Mouse (Mus musculus): ENCODE data around the gene Nav2.

Gene Nav2

DNA sequence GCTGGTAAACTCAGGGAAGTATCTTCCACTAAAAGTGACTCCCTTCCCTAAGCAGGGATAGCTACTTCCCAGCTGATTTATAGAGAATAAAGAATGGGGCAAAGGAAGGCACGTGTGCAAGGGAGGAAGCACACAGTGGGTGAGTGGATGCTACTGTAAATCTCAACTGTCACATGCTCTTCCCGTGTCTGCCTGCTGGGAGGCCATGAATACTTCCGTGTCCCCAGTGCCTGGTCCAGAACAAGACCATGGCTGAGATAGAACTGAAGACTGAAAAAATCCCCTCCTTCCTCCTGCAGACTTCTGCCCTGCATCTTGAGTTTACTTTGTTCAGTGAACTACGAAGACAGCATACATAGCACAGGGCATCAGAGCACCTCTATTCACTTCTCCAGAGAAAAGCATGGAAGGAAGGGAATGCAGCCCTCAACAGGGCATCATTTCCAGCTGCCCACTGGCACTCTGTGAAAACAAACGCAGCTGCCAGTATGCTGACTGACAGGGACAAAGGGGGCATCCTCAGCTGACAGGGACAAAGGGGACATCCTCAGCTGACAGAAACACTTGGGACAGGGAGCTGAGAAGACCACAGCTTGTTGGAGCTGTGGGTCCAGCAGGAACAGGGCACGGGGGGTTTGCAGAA, 138.0 kb downstream of the Nav2 start:
- in situ Hi-C loops (cut with MseI, MboI), result no loop called here

DNA sequence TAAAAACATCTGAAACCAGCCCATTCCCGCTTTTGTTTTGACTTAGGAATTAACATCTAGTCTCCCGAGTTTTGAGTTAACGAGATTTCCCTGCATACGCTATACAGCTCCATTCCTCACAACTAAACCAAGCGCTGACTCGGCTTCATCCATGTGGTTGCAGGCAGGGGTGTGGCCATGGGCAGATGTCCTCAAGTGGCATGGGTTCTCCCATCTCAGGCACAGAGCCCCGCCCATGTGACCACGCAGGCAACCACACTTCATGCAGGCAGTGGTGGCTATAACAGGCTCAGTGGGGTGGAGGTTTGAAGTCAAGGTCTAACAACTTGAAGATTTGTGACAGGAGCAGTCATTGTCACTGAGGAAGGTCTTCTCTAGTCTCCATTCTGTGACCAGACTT, 138.8 kb downstream of the Nav2 start:
- in situ Hi-C loops (cut with MseI, MboI), result no loop called here

- in situ Hi-C loops (cut with MseI, MboI), result no loop called here
These were observed 144.5 kb downstream of the Nav2 start for GRCm38 (mm10) chr7:49052871-49053618.

DNA sequence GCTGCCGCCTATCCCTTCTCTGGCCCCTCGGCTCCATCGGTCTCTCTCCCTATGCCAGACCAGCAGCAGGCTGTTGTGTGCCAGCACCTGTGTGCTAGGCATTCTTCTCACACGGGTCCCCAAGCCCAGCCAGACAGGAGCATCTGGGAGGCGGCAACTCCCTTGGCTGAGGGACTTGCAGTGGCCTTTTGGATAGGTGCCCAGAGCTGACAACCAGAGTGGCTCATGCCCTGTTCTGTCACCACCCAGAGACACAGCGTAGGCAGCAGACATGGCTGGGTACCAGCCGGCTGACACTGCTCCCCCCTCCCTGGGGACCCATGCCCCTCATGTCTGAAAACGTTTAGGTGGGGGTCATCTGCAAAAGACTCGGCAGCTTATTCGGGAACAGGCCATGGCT, 146.8 kb downstream of the Nav2 start:
- in situ Hi-C loops (cut with MseI, MboI), result no loop called here

DNA sequence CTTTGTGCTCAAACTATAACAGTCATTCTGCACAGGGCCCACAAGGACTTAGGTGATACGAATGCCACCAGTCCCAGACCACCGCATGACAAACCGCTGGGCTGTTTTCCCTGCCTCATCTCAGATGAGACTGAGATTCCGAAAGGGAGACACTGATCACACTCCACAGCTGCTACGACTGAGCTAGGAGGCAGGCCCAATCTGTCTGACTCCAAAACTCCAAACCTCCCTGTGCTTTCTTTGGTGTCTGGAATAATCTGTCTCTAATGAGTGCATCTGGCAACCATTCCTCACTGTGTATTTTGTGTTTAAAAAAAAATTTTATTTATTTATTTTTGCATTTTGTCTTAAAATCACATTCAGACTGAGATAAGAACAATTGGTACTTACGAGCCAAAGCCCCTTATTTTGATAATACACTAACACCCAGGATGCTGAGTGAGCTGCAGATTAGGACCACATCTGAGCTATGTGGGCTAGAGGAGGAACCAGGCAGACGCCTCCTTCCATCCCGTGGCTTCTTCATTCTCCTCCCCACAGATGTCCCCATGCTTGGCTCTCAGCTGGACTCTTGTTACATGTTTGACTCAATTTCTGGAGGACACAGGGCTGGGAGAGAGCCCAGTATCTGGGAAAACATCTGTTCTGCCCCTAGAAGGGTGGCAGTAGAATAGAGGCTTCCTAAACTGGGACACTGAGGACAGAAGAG, 149.9 kb downstream of the Nav2 start:
- in situ Hi-C loops (cut with MseI, MboI), result no loop called here

DNA sequence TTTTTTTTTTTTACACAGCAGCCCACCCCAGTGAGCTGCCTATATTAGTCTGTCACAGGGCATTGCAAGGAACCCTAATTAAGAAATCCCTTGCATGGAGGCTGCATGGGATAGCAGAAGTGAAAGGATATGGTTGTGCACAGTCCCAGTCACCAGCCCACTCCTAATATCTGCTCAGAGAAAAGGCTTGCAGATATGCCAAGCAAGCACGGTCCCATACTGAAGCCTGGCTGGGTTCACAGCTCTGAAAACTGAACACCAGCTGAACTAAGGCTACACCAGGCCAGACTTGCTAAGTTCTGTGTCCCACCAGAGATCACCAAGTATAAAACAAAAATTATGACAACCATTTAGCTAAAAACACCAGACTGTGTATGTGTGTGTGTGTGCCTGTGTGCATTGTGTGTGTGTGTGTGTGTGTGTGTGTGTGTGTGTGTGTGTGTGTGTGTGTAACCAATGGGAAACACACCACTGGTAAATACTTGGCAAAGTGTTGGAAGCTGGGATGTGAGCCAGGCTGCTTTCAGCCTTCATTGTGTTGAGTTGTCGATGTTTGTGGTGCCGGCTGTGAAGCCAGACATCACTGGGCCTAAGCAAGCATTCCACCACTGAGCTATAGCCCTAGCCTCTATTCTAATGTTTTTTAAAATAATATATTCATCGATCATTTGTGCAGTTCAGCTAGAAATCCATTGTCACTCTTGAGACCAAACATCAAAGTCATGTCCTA, 156.4 kb downstream of the Nav2 start:
- in situ Hi-C loops (cut with MseI, MboI), result no loop called here

DNA sequence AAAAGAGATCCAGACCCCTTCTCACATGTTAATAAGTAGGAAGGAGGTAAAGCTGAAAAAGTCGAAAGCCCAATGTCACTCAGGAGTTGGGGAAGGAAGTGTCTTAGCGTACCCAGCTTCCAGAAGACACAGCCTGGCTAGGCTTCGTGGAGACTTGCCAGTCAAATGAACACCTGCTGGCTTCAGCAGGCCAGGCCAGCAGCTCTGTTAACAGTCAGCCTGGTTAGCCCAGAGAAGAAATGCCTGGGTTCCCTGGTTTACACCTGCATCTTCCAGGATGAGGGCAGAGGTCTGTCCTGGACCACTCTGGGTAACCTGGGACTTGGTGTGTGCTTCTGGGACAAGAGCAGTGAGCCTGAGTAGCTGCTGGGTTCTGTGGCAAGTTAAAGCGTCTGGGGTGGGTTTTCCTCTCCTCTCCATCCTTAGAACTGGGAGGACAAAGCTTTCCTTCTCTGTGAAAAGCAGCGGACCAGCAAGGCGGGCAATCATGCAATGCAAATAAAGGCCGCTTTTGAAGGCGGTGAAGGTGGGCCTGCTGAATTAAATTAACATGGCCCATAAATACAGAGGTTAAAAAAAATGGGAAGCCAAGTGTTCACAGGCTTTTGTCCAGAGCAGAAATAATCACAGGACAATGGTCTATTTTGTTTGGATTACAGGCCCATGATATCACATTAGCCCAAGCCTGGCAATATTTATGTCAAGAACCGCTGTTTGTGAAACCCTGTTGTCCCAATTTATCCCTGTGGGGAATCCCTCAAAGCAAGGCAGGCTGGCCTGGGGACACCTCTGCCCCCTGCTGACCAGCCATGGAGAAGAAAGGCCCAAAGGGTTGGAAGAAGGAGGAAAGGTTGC, 157.3 kb downstream of the Nav2 start:
- in situ Hi-C loops (cut with MseI, MboI), result no loop called here

DNA sequence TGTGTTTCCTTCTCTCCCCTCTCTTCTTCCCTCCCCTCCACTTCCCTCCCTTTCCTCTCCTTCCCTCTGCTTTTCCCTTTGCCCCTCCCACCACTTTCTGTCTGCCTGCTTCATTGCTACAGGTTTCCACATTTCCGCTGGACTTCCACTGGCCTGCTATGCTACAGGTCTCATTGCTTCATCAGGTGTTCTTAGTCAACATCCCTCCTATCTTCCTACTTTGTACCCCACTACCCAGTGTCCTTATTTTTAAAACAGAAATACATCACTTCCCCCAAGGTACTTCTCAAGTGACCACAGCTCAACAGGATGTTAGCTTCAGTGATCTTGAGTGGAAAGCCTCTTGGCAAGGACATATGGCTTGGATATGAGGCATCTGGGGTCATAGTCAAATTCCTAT, 158.3 kb downstream of the Nav2 start:
- in situ Hi-C loops (cut with MseI, MboI), result no loop called here

DNA sequence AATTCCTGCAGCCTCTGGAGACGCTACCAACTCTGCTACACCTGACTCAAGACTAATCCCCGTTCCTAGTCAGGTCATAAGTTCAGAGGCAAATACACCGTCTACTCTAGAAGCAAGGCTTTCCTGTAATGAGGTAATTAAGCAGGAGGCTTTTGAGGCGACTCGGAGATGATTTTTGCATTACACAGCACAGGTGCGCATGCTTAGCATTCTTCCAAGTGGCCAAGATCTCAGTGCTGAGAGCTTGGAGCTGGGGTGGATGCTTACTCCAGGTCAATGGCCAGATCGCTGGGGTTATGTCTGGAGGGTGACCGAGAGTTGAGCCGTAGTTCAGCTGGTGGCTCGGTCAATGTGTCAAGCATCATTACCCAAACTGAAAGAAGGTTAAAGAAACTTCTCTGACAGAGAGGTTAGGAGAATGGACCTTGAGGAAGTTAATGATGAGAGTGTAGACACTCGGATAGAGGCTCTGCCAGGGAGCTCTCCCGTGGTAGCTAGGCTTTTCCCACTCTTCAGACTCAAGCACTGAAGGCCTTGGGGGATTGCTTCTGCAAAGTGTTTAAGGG, 161.0 kb downstream of the Nav2 start:
- in situ Hi-C loops (cut with MseI, MboI), result no loop called here

GRCm38 (mm10) chr7:49070621-49071020, 162.1 kb downstream of the Nav2 start:
- in situ Hi-C loops (cut with MseI, MboI), result no loop called here

- in situ Hi-C loops (cut with MseI, MboI), result no loop called here
These were observed 162.6 kb downstream of the Nav2 start for GRCm38 (mm10) chr7:49071141-49071567.

DNA sequence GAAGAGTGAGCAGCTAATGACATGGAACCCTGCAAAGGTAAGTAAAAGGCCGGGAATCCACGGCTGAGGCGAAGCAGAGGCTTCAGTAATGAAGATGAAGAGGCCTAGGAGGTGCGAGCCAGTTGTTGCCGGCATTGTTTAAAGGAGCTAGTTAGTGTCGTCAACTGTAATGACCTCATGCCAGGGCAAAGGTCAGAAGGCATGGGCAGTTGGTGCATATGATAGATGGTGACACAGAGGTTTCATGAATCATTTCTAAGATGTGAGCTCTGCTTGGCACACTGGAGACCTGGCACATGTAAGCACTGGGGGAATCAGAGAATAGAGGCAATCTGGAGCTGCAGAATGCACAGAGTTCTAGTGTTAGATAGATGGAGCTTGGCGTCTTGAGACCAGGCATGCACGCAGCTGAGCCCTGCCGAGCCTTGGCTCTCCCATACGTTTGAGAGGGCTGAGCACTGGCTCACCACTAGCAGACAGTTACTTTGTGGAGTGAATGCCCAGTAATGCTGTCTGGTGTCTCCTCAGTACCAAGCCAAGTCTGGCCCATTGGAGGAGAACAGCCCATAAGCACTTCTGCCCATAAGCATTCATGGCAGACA, 166.9 kb downstream of the Nav2 start:
- in situ Hi-C loops (cut with MseI, MboI), result no loop called here

DNA sequence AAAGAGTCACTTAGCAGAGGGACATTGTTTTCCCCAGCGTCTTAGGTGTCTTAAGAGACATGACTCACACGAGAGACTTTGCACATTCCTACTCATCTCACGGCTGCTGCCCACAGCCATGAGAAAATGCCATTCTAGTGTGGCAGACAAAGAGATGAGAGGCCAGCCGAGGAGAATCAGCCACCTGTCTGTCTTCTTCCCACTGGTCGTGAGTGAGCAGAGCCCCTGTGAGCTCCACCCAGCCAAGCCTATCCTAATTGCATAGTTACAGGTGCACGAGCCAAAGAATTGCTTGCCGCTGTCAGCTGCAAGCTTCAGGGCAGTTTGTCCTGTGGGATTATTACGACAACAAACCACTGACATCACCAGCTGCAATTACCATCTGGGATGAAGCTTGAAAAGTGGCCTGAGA, 167.8 kb downstream of the Nav2 start:
- in situ Hi-C loops (cut with MseI, MboI), result no loop called here

DNA sequence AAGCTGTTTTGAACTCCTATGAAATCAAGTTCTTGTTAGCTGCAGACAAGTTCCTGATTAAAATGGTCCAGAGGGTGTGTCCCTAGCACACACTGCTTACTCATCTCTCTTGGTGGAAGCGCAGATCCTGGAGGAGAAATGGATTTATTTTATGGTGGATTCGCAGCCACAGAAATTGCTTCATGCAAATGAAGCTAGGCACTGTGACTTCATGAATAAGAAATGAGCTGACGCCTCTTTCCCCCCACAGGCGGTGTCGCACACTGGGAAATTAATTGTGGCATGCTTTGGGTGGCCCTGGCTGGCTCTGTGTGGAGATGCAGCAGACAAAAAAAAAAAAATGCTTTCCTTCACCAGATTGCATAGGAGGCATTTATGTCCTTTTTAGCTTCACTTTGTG, 170.4 kb downstream of the Nav2 start:
- in situ Hi-C loops (cut with MseI, MboI), result no loop called here

DNA sequence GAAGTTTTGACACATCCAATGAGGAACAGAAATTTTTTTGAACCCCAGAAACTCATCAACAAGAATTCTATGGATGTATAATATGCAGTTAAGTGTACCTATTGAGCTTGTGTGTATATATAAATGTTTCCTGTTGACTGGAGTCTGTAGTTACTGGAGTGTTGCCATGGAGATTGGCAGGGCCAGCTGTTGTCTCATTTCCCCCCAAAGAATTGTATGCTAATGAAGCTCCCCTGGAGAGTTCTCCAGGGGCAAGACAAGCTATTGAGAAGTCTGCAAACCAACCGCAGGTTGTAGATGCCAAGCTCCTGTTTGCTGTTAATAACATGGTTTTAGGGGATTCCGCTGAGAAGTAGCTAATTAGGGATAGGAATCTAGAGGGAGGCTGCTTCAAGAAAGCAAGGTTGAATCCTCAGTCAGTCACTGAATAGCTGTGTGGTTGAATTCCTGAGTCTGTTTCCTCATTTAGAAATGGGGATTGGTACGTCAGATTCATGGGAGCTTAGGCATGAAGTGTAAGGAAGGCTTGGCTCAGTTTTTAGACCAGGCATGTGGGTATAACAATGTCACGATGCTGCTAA, 174.2 kb downstream of the Nav2 start:
- in situ Hi-C loops (cut with MseI, MboI), result no loop called here

- in situ Hi-C loops (cut with MseI, MboI), result no loop called here
These were observed 176.3 kb downstream of the Nav2 start for GRCm38 (mm10) chr7:49084768-49085167.

GRCm38 (mm10) chr7:49085759-49086158, 177.2 kb downstream of the Nav2 start:
- in situ Hi-C loops (cut with MseI, MboI), result no loop called here

- in situ Hi-C loops (cut with MseI, MboI), result no loop called here
These were observed 178.6 kb downstream of the Nav2 start for GRCm38 (mm10) chr7:49087154-49087553.

GRCm38 (mm10) chr7:49088198-49088912, 179.8 kb downstream of the Nav2 start:
- in situ Hi-C loops (cut with MseI, MboI), result no loop called here

All from mouse trophoblast stem cell (cell line).